In the genomic region with DNA sequence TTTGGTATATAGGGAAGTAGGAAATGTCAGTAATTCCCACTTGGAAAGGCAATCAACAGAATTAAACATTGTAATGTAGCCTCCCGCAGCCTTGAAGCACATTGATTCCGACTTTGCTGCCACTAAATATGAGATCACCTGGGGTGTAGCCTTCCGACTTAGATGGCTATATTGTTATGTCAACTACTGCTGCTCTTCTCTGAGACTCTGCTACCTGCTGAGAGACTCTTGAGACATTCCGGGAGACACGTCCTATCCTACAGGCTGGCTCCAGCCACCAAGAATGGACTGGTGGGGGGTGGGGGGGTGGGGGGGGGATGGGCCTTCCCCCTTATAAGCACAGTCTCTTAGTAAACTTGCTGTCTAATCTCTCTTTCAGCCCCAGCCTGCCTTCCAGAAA, we compare ENCODE assay signal across 33 mouse cellular contexts. TPM values are rescaled to one million over a fixed set of nuclear protein-coding genes. Genes with fewer than 3 reads are reported as not detected.
"Had no signal": no experiment of that assay in that cellular context is flagged by ENCODE, and none has a peak within 500 bp of the region (broad histone marks: within the 10 kb centered on the region; RNA-seq: fewer than 3 reads in every experiment).

No protein-coding gene starts in this region.

RNA-seq across cellular contexts. Expression of gene Trap1a, which starts 16.1 kb away (rescaled TPM):
- total RNA-seq: left cerebral cortex, postnatal 10 days; left cerebral cortex, postnatal 14 days; left cerebral cortex, postnatal 25 days; left cerebral cortex, postnatal 36 days; left cerebral cortex, postnatal 4 days; liver, adult 2 months; megakaryocyte progenitor cell, adult 5-6 weeks; megakaryocyte, adult 5-6 weeks; megakaryocyte-erythroid progenitor cell, adult 5-6 weeks; midbrain, postnatal 0 days; monocyte, adult 5-6 weeks had no signal
- polyA plus RNA-seq: limb, embryonic 10.5 days; limb, embryonic 11.5 days; limb, embryonic 12.5 days; limb, embryonic 13.5 days; limb, embryonic 15.5 days; liver, adult 2 months; liver, embryonic 15.5 days; liver, embryonic 16.5 days; liver, postnatal 0 days; lung, adult 2 months; lung, embryonic 14.5 days; lung, embryonic 15.5 days; lung, embryonic 16.5 days; macrophage; midbrain, embryonic 10.5 days; midbrain, embryonic 11.5 days; midbrain, embryonic 12.5 days; midbrain, embryonic 13.5 days; midbrain, embryonic 14.5 days; midbrain, embryonic 15.5 days; midbrain, embryonic 16.5 days; midbrain, postnatal 0 days; myocyte; neural tube, embryonic 12.5 days had no signal
